Mouse (Mus musculus) embryonic fibroblast, embryonic 13.5 days (primary cell): ENCODE data around the gene Usp29.

Source experiments
- CTCF ChIP-seq: IDR thresholded peaks from 2 replicates; pipeline ENCODE4 v1.5.1; 2011; ENCODE audit warnings: mild to moderate bottlenecking, control low read depth, low read length, moderate library complexity, borderline replicate concordance; ENCODE audit not compliant: insufficient read depth
- POLR2A ChIP-seq: IDR thresholded peaks from 2 replicates; pipeline ENCODE4 v1.6.1; 2011; ENCODE audit warnings: low read depth, mild to moderate bottlenecking, control low read depth, low read length, moderate library complexity

- TF ChIP-seq CTCF (no peak), POLR2A (no peak)
Observed at GRCm38 (mm10) chr7:6823673-6824072, 93.3 kb downstream of the Usp29 start.
